Mouse (Mus musculus) neural tube, embryonic 15.5 days (tissue): ENCODE results near the gene Olfr476. TPM values are rescaled to one million over a fixed set of nuclear protein-coding genes. Genes with fewer than 3 reads are reported as not detected.
"Not testable (repeated sequence)": the region's sequence is repeated elsewhere in the genome, so short reads cannot be mapped to it uniquely, and the experiment has no call there.

ENCODE experiments used
- ATAC-seq: fragments of 200-750 bp; cut with Nextera tagmentation; 2 replicates; pipeline ENCODE4 v1.8.0; 2017; ENCODE audit warnings: mild to moderate bottlenecking, moderate TSS enrichment, moderate library complexity; ENCODE audit not compliant: low FRiP score
- H3K27ac ChIP-seq: fragments of 300-500 bp; sonication (generic); replicated peaks from 2 replicates; pipeline ENCODE4 v1.5.1; 2015; ENCODE audit warnings: mild to moderate bottlenecking, inconsistent platforms
- H3K27me3 ChIP-seq: fragments of 300-500 bp; sonication (generic); replicated peaks from 2 replicates; pipeline ENCODE4 v1.6.1; 2015; ENCODE audit warnings: inconsistent platforms
- H3K36me3 ChIP-seq: fragments of 300-500 bp; sonication (generic); 2 replicates; pipeline ENCODE4 v1.6.1; 2015; ENCODE audit warnings: inconsistent platforms
- H3K4me1 ChIP-seq: fragments of 300-500 bp; sonication (generic); 2 replicates; pipeline ENCODE4 v1.6.1; 2015; ENCODE audit warnings: inconsistent platforms
- H3K4me2 ChIP-seq: fragments of 300-500 bp; sonication (generic); 2 replicates; pipeline ENCODE4 v1.6.1; 2015; ENCODE audit warnings: inconsistent platforms, mild to moderate bottlenecking, moderate library complexity
- H3K4me3 ChIP-seq: fragments of 300-500 bp; sonication (generic); replicated peaks from 2 replicates; pipeline ENCODE4 v1.5.1; 2015; ENCODE audit warnings: mild to moderate bottlenecking, inconsistent platforms
- H3K9ac ChIP-seq: fragments of 300-500 bp; sonication (generic); replicated peaks from 2 replicates; pipeline ENCODE4 v1.6.1; 2015; ENCODE audit warnings: mild to moderate bottlenecking, inconsistent platforms
- H3K9me3 ChIP-seq: fragments of 300-500 bp; sonication (generic); replicated peaks from 2 replicates; pipeline ENCODE4 v1.6.1; 2016; ENCODE audit warnings: inconsistent platforms
- whole genome bisulfite sequencing: fragments of 180-500 bp; shearing (Covaris S2); methylation state at CpG from one replicate; pipeline ENCODE4 v1.1.7; 2015; ENCODE audit warnings: mixed read lengths; 5-methylcytosine and 5-hydroxymethylcytosine counted together
- polyA plus RNA-seq: library from polyadenylated mRNA; unstranded; fragments of >200 nt; fragmentation: Nextera tagmentation; extraction: Ambion mirVana; gene quantifications from 2 replicates; pipeline ENCODE4 v1.2.1, GENCODE M21; 2015

Olfr476 gene
- not detected in 2 replicates for polyA plus RNA-seq

DNA sequence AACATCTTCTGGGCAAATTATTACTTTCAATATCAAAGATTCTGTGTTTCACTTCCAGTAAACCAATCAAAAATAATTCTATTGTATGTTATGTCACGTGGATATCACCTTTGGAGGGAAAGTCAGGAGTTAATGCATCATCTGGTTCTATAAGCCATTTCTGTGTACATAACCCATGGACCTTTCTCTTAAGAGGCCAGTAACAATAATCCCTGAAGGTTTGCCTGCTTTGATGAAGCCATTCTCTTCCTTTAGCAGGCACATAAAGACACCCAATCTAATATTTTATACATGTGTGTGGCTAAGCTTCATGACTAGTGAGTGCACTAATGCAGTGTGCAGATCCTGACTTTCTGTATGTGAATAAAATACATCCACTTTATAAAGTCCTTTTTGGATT, at the start of gene Olfr476:
Olfr476 (plus strand) TSS at position 301 of the 400 bp plus-strand sequence.
- H3K4me3 ChIP-seq = no peak within 1 kb of the TSS
- no peak within 1 kb of the TSS for H3K9ac ChIP-seq
- no peaks in the 10 kb centered on the region for H3K27me3 ChIP-seq
- no peaks in the 10 kb centered on the region for H3K36me3 ChIP-seq
- H3K9me3 ChIP-seq = no peaks in the 10 kb centered on the region
- no peak within 1 kb of the TSS for H3K4me2 ChIP-seq
- H3K27ac ChIP-seq = no peak within 1 kb of the TSS
- no peaks in the 10 kb centered on the region for H3K4me1 ChIP-seq
- 56% methylated on average over 1 of the region's 1 CpGs for WGBS
- ATAC-seq = no peak

DNA sequence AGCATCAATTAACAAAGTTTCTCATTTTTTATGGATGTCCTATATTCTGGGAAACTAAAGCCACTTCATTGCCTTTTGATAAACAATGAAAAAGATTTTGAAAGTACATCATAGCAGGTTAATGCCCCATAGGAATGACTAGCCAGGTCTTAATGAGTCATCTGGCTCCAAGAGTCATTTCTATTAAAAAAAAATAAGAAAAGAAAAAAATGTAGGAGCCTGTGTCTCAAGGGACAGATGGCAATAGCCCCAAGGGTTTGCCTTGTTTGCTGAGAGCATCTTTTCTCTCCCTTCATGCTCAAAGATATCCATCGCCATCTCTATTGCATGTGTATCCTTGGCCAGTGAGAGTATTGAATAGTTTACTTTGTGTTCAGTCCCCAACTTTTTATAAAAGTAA, 34.5 kb upstream of the Olfr476 start, which contains the start of gene Olfr473:
Olfr473 (plus strand) TSS at position 301 of the 400 bp plus-strand sequence.
- Histone ChIP-seq H3K9me3 (no peaks in the 10 kb centered on the region), H3K9ac (no peak within 1 kb of the TSS), H3K27me3 (no peaks in the 10 kb centered on the region), H3K36me3 (no peaks in the 10 kb centered on the region), H3K27ac (no peak within 1 kb of the TSS), H3K4me1 (no peaks in the 10 kb centered on the region), H3K4me2 (no peak within 1 kb of the TSS), H3K4me3 (no peak within 1 kb of the TSS)
- no peak for ATAC-seq
- 100% methylated on average over 1 of the region's 1 CpGs for WGBS

DNA sequence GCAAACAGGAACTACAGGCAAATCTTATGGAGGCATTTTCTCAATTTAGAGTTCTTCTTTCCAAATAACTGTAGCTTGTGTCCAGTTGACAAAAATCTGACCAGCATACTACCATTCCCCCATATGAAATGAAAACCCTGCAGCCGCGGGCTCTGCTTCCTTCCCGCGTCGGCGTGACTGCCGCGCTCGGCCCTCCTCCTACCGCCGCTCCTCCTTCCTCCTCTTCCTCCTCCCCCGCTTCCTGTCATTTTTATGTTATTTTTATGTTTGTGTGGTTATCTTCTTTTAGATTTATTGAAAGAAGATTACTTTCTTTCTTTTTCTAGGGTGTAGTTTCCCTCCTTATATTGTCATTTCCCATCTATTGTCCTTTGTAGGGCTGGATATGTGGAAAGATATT, 12.1 kb upstream of the Olfr476 start:
- not testable (repeated sequence) for H3K4me3 ChIP-seq, H3K27me3 ChIP-seq, H3K4me2 ChIP-seq, H3K27ac ChIP-seq, H3K9me3 ChIP-seq, H3K4me1 ChIP-seq, H3K36me3 ChIP-seq, ATAC-seq, H3K9ac ChIP-seq
- 96% methylated on average over 12 of the region's 12 CpGs for WGBS

DNA sequence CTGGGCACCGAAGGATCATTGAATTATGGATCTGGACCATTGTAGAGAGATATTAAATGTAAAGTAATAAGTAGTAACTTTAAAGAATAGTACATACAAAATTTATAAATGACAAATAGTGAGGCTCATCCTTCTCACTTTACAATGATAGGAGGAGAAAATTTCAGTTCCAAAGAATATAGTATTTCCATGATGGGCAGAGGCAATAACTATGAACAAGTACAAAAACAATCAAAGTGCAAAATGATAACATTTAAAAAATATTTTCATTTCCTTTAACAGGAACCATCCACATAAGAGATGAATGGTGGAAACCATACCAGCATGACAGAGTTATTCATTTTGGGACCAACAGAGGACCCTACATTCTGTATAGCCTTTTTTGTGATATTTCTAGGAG, 10.3 kb upstream of the Olfr476 start, which contains the start of gene Olfr474:
Olfr474 (plus strand) TSS at position 301 of the 400 bp plus-strand sequence.
- no peak within 1 kb of the TSS for H3K27ac ChIP-seq
- 94% methylated on average over 1 of the region's 1 CpGs for WGBS
- H3K36me3 ChIP-seq = no peaks in the 10 kb centered on the region
- H3K4me1 ChIP-seq = no peaks in the 10 kb centered on the region
- no peak within 1 kb of the TSS for H3K4me2 ChIP-seq
- no peak within 1 kb of the TSS for H3K4me3 ChIP-seq
- no peak within 1 kb of the TSS for H3K9ac ChIP-seq
- H3K27me3 ChIP-seq = no peaks in the 10 kb centered on the region
- ATAC-seq = no peak
- no peaks in the 10 kb centered on the region for H3K9me3 ChIP-seq

DNA sequence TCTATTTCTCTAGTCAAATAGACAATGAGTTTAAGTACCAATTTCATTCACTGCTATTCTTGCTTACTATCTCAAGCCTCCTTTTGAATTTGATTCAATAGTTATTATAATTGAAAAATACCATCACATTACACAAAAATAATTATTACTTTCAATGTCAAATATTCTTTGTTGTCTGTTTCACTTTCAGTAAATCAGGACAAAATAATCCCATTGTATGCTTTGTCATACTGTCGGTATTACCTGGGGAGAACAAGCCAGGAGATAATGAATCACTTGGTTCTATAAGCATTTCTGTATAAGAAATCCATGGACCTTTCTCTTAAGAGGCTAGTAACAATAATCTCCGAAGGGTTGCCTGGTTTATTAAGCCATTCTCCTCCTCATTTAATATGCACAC, 21.8 kb downstream of the Olfr476 start, which contains the start of gene Olfr477:
Olfr477 (plus strand) TSS at position 301 of the 400 bp plus-strand sequence.
- 86% methylated on average over 2 of the region's 2 CpGs for WGBS
- Histone ChIP-seq H3K36me3 (no peaks in the 10 kb centered on the region), H3K9ac (no peak within 1 kb of the TSS), H3K4me3 (no peak within 1 kb of the TSS), H3K27ac (no peak within 1 kb of the TSS), H3K27me3 (no peaks in the 10 kb centered on the region), H3K4me1 (no peaks in the 10 kb centered on the region), H3K9me3 (no peaks in the 10 kb centered on the region), H3K4me2 (no peak within 1 kb of the TSS)
- ATAC-seq = no peak

DNA sequence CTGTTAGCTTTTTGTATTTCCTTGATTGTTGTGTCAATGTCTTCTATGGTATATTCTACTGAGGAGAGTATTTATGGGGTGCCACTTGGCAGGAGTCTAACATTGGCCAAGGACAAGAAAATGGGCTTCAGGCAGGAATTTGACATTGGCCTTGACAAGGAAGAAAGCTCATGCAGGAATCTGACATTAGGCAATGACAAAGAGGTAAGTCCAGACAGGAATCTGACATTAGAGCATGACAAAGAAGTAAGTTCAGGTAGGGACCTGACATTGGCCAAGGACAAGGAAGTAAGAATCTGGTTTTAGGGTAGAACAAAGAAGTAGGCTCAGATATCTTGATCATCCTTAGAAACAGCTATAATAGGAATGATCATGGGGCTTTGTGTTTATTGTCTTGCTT, 49.7 kb downstream of the Olfr476 start:
- not testable (repeated sequence) for H3K9me3 ChIP-seq, H3K4me1 ChIP-seq, H3K9ac ChIP-seq, H3K4me2 ChIP-seq, ATAC-seq, H3K36me3 ChIP-seq, H3K4me3 ChIP-seq, H3K27me3 ChIP-seq, H3K27ac ChIP-seq

Other genes with a start within 250 kb of the Olfr476 start
- gene Cyb5r2, start 206.8 kb upstream of the Olfr476 start, polyA plus RNA-seq = 0.09 and 0.26 TPM in 2 replicates
- not detected in 2 replicates for gene Ovch2, start 163.6 kb upstream of the Olfr476 start, polyA plus RNA-seq
- not detected in 2 replicates for gene Olfr467, start 152.5 kb upstream of the Olfr476 start, polyA plus RNA-seq
- not detected in 2 replicates for gene Olfr469, start 139.3 kb upstream of the Olfr476 start, polyA plus RNA-seq
- not detected in 2 replicates for gene Olfr470, start 117.3 kb upstream of the Olfr476 start, polyA plus RNA-seq
- gene Olfr472, start 66.9 kb upstream of the Olfr476 start, polyA plus RNA-seq = not detected in 2 replicates
- gene Olfr473, start 34.4 kb upstream of the Olfr476 start, polyA plus RNA-seq = not detected in 2 replicates
- not detected in 2 replicates for gene Olfr474, start 10.2 kb upstream of the Olfr476 start, polyA plus RNA-seq
- not detected in 2 replicates for gene Olfr477, start 21.9 kb downstream of the Olfr476 start, polyA plus RNA-seq
- gene Olfr478, start 69.2 kb downstream of the Olfr476 start, polyA plus RNA-seq = not detected in 2 replicates
- not detected in 2 replicates for gene Olfr479, start 85.9 kb downstream of the Olfr476 start, polyA plus RNA-seq
- not detected in 2 replicates for gene Olfr480, start 102.5 kb downstream of the Olfr476 start, polyA plus RNA-seq
- gene Olfr481, start 115.1 kb downstream of the Olfr476 start, polyA plus RNA-seq = not detected in 2 replicates
- not detected in 2 replicates for gene Olfr482, start 132.8 kb downstream of the Olfr476 start, polyA plus RNA-seq
- gene Olfr483, start 136.0 kb downstream of the Olfr476 start, polyA plus RNA-seq = not detected in 2 replicates
- not detected in 2 replicates for gene Olfr484, start 162.6 kb downstream of the Olfr476 start, polyA plus RNA-seq
- not detected in 2 replicates for gene Olfr485, start 195.1 kb downstream of the Olfr476 start, polyA plus RNA-seq
- gene Olfr486, start 207.9 kb downstream of the Olfr476 start, polyA plus RNA-seq = not detected in 2 replicates
- not detected in 2 replicates for gene Olfr487, start 249.8 kb downstream of the Olfr476 start, polyA plus RNA-seq